Mouse (Mus musculus) forebrain, embryonic 15.5 days (tissue): ENCODE results near the gene Hif1an. TPM values are rescaled to one million over a fixed set of nuclear protein-coding genes. Genes with fewer than 3 reads are reported as not detected.

Experiments
- ATAC-seq: fragments of 200-750 bp; cut with Nextera tagmentation; replicated peaks from 2 replicates; pipeline ENCODE4 v1.8.0; 2017; ENCODE audit warnings: mild to moderate bottlenecking, moderate TSS enrichment, moderate library complexity
- H3K27ac ChIP-seq: fragments of 300-500 bp; sonication (generic); replicated peaks from 2 replicates; pipeline ENCODE4 v1.5.1; 2015; ENCODE audit warnings: mild to moderate bottlenecking, inconsistent platforms
- H3K27me3 ChIP-seq: fragments of 300-500 bp; sonication (generic); 2 replicates; pipeline ENCODE4 v1.6.1; 2015; ENCODE audit warnings: inconsistent platforms
- H3K36me3 ChIP-seq: fragments of 300-500 bp; sonication (generic); 2 replicates; pipeline ENCODE4 v1.6.1; 2015; ENCODE audit warnings: mild to moderate bottlenecking, inconsistent platforms
- H3K4me1 ChIP-seq: fragments of 300-500 bp; sonication (generic); 2 replicates; pipeline ENCODE4 v1.6.1; 2015; ENCODE audit warnings: inconsistent platforms
- H3K4me2 ChIP-seq: fragments of 300-500 bp; sonication (generic); replicated peaks from 2 replicates; pipeline ENCODE4 v1.6.1; 2015; ENCODE audit warnings: mild to moderate bottlenecking, inconsistent platforms
- H3K4me3 ChIP-seq: fragments of 300-500 bp; sonication (generic); 2 replicates; pipeline ENCODE4 v1.5.1; 2015; ENCODE audit warnings: mild to moderate bottlenecking, inconsistent platforms
- H3K9ac ChIP-seq: fragments of 300-500 bp; sonication (generic); replicated peaks from 2 replicates; pipeline ENCODE4 v1.6.1; 2015; ENCODE audit warnings: mild to moderate bottlenecking, inconsistent platforms
- H3K9me3 ChIP-seq: fragments of 300-500 bp; sonication (generic); 2 replicates; pipeline ENCODE4 v1.6.1; 2016; ENCODE audit warnings: inconsistent platforms
- WGBS: fragments of 180-500 bp; shearing (Covaris S2); methylation state at CpG from one replicate; pipeline ENCODE4 v1.1.7; 2015; ENCODE audit warnings: mixed read lengths; 5-methylcytosine and 5-hydroxymethylcytosine counted together
- polyA plus RNA-seq: library from polyadenylated mRNA; unstranded; fragments of >200 nt; fragmentation: Nextera tagmentation; extraction: Ambion mirVana; gene quantifications from 2 replicates; pipeline ENCODE4 v1.2.1, GENCODE M21; 2015

The Hif1an gene
- polyA plus RNA-seq, 1 experiment from 2014 or later = 30.6 TPM

- Histone ChIP-seq H3K27ac (no peak overlapping the region), H3K4me3 (no peak overlapping the region), H3K9ac (no peak overlapping the region), H3K27me3 (peaks cover 36% of the 10 kb centered on the region), H3K4me1 (peaks cover 8% of the 10 kb centered on the region), H3K9me3 (0 out of 2 replicates have a peak, but pooled peaks cover 4% of the 10 kb centered on the region), H3K36me3 (peaks cover under 1% of the 10 kb centered on the region; the same call in 1 of the 2 replicates), H3K4me2 (no peak overlapping the region)
- 89% methylated on average over 8 of the region's 8 CpGs for WGBS
- no peak for ATAC-seq
These were observed 19.9 kb upstream of the Hif1an start for GRCm38 (mm10) chr19:44542694-44543178.

DNA sequence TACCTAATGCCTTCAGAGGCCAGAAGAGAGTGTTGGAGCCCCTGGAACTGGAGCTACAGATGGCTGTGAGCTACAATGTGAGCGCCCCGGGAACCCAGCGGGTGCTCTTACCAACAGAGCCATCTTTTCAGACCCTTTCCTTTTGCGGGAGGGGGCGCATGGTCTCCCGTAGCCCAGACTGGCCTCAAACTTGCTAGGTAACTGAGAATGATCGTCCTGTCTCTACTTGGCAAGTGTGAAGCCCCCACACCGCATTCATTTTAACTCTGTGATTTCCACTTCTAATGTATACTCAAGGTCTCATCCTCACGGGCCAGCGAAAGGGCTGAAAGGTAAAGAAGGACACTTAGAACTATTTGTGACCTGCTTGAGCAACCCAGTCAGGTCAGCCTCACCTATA lies 18.3 kb upstream of the Hif1an start:
- WGBS = 49% methylated on average over 10 of the region's 10 CpGs
- H3K27me3 ChIP-seq = peaks cover 36% of the 10 kb centered on the region

DNA sequence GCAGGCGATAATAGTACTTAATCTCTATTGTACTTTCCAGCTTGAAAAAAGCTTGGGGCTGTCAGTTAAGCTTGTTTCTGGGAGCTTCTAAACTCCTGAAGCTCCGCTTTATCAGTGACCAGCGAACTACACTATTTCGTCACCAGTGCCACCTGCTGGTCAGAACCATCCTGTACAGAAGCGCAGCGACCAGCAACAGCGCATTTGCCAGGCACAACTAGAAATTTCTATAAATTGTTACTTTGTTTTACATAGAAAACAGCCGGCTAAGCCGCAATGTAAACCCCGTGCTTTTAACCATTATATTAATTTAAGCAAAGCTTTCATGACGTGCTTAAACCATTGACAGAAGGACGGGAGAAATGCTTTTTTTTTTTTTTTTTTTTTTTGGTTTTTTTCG lies 17.9 kb upstream of the Hif1an start:
- Histone ChIP-seq H3K27ac (no peak overlapping the region), H3K4me2 (peak overlapping the region; percentile 36; the same call in 1 of the 2 replicates), H3K9ac (no peak overlapping the region), H3K4me1 (peaks cover 8% of the 10 kb centered on the region), H3K9me3 (0 out of 2 replicates have a peak, but pooled peaks cover 4% of the 10 kb centered on the region), H3K4me3 (no peak overlapping the region), H3K36me3 (peaks cover 21% of the 10 kb centered on the region), H3K27me3 (peaks cover 36% of the 10 kb centered on the region)
- ATAC-seq = no peak
- 2% methylated on average over 13 of the region's 13 CpGs for WGBS

More for the DNA sequence above, 18.3 kb upstream of the Hif1an start:
- ATAC-seq = no peak
- Histone ChIP-seq H3K27ac (no peak overlapping the region), H3K9me3 (0 out of 2 replicates have a peak, but pooled peaks cover 4% of the 10 kb centered on the region), H3K4me3 (no peak overlapping the region), H3K4me2 (no peak overlapping the region), H3K9ac (no peak overlapping the region), H3K36me3 (peaks cover 17% of the 10 kb centered on the region), H3K4me1 (peaks cover 8% of the 10 kb centered on the region)

- peak within 1 kb of the TSS; percentile 24 for H3K4me3 ChIP-seq
- WGBS = under 1% methylated on average over 47 of the region's 47 CpGs
- H3K9ac ChIP-seq = 0 out of 2 replicates have a peak within 1 kb of the TSS, but pooled peaks have one; percentile 8
- 0 out of 2 replicates have a peak, but pooled peaks have one; percentile 26 for ATAC-seq
- no peak within 1 kb of the TSS for H3K27ac ChIP-seq
- H3K4me2 ChIP-seq = peak within 1 kb of the TSS; percentile 36
- peaks cover 36% of the 10 kb centered on the region for H3K27me3 ChIP-seq
- H3K4me1 ChIP-seq = peaks cover 8% of the 10 kb centered on the region
- H3K36me3 ChIP-seq = peaks cover 28% of the 10 kb centered on the region
- 0 out of 2 replicates have a peak, but pooled peaks cover under 1% of the 10 kb centered on the region for H3K9me3 ChIP-seq
These were observed 17.2 kb upstream of the Hif1an start, which contains the start of gene Sec31b for GRCm38 (mm10) chr19:44545321-44546041. Gene Sec31b (minus strand): TSS chr19:44545864.

GRCm38 (mm10) chr19:44552731-44553130 lies 9.9 kb upstream of the Hif1an start, which contains the start of gene Gm20538:
Gene Gm20538 (minus strand): TSS chr19:44552831.
- no peak within 1 kb of the TSS; the same call in 1 of the 2 replicates for H3K4me2 ChIP-seq
- H3K4me1 ChIP-seq = peaks cover 21% of the 10 kb centered on the region
- no peaks in the 10 kb centered on the region for H3K9me3 ChIP-seq
- WGBS = 95% methylated on average over 4 of the region's 4 CpGs
- no peak within 1 kb of the TSS for H3K4me3 ChIP-seq
- H3K27ac ChIP-seq = no peak within 1 kb of the TSS
- no peak for ATAC-seq
- no peaks in the 10 kb centered on the region for H3K27me3 ChIP-seq
- H3K9ac ChIP-seq = no peak within 1 kb of the TSS
- H3K36me3 ChIP-seq = peaks cover 53% of the 10 kb centered on the region

- no peaks in the 10 kb centered on the region for H3K9me3 ChIP-seq
- H3K4me2 ChIP-seq = no peak overlapping the region
These were observed 9.4 kb upstream of the Hif1an start for GRCm38 (mm10) chr19:44553286-44553685.

DNA sequence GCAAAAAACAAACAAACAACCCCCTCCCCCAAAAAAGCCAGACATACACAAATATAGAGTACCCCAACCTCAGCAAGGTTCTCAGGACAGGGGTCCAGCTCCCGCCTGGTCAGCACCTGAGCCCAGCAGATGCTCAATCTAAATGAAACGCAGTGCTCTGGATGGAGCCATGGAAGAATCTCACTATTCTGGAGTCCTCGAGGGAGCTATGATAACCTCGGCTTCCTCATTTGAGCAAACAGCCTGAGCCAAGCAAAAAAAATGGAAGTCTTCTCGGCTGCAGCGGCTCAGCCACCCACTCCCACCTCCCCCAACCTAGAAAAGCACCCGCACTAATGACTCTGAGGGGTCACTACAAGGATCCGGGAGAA lies 8.2 kb upstream of the Hif1an start:
- 5% methylated on average over 8 of the region's 8 CpGs for WGBS
- ATAC-seq = peak; percentile 60

More at GRCm38 (mm10) chr19:44553286-44553685, 9.4 kb upstream of the Hif1an start:
- H3K36me3 ChIP-seq = peaks cover 47% of the 10 kb centered on the region
- 0 out of 2 replicates have a peak, but pooled peaks cover under 1% of the 10 kb centered on the region for H3K27me3 ChIP-seq
- no peak for ATAC-seq
- H3K4me1 ChIP-seq = peaks cover 21% of the 10 kb centered on the region
- no peak overlapping the region for H3K4me3 ChIP-seq
- H3K9ac ChIP-seq = no peak overlapping the region
- no peak overlapping the region for H3K27ac ChIP-seq
- WGBS = 92% methylated on average over 4 of the region's 4 CpGs

GRCm38 (mm10) chr19:44554861-44555590 lies 7.6 kb upstream of the Hif1an start, which contains the start of gene Ndufb8:
Gene Ndufb8 (minus strand): TSS chr19:44555440.
- ATAC-seq = peak; percentile 81
- peak within 1 kb of the TSS; percentile 68 for H3K4me2 ChIP-seq
- peaks cover 7% of the 10 kb centered on the region; the same call in 1 of the 2 replicates for H3K27me3 ChIP-seq
- H3K36me3 ChIP-seq = peaks cover 30% of the 10 kb centered on the region
- H3K27ac ChIP-seq = peak within 1 kb of the TSS; percentile 62
- H3K4me1 ChIP-seq = peaks cover 21% of the 10 kb centered on the region
- no peaks in the 10 kb centered on the region for H3K9me3 ChIP-seq
- H3K9ac ChIP-seq = peak within 1 kb of the TSS; percentile 86
- peak within 1 kb of the TSS; percentile 80 for H3K4me3 ChIP-seq
- under 1% methylated on average over 50 of the region's 50 CpGs for WGBS

More for the DNA sequence above, 8.2 kb upstream of the Hif1an start:
- Histone ChIP-seq H3K27me3 (peaks cover 7% of the 10 kb centered on the region; the same call in 1 of the 2 replicates), H3K27ac (0 out of 2 replicates have a peak overlapping the region, but pooled peaks have one; percentile 62), H3K9ac (peak overlapping the region; percentile 86), H3K4me2 (peak overlapping the region; percentile 68), H3K9me3 (no peaks in the 10 kb centered on the region), H3K4me3 (peak overlapping the region; percentile 80), H3K4me1 (peaks cover 21% of the 10 kb centered on the region), H3K36me3 (peaks cover 35% of the 10 kb centered on the region)

DNA sequence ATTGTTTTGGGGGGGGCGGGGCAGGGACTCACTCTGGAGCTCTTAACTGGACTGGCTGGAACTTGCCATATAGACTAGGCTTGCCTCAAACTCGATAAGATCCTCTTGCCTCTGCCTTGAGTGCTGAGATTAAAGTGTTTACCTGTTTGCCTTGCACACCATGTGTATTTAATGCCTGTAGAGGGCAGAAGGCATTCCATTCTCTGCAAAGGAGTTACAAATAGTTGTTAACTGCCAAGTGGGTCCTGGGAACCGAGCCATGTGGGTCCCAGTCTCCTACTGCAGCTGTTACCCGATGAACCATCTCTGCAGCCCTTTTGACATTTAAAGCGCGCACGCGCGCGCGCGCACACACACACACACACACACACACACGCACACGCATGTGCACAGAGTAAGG lies 1.4 kb downstream of the Hif1an start:
- Histone ChIP-seq H3K4me2 (peak overlapping the region; percentile 79), H3K9me3 (no peaks in the 10 kb centered on the region), H3K36me3 (peaks cover 38% of the 10 kb centered on the region), H3K27ac (no peak overlapping the region), H3K4me1 (peaks cover 26% of the 10 kb centered on the region), H3K9ac (no peak overlapping the region), H3K4me3 (no peak overlapping the region; the same call in 1 of the 2 replicates), H3K27me3 (no peaks in the 10 kb centered on the region)
- WGBS = 91% methylated on average over 14 of the region's 14 CpGs
- ATAC-seq = no peak

DNA sequence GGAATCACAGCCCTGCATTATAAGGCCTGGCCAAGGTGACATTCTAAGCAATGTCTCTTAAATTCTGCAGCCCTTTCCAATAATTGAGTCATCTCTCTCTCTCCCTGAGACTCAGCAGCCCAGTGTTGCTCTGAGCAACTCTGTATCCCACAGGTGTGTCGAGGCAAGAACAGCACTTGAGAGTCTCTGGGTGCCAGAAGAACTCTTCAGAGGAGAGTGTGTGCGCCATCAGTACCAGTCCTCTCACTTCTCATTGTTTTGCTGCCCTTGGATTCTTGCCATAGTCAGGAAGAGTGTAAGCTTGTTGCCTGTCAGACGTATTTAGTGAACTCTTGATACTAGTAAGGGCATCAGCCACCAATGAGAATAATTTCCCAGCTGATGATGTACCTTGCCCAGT lies 5.1 kb downstream of the Hif1an start:
- no peaks in the 10 kb centered on the region for H3K27me3 ChIP-seq
- WGBS = 87% methylated on average over 3 of the region's 3 CpGs
- H3K27ac ChIP-seq = no peak overlapping the region
- peaks cover 76% of the 10 kb centered on the region for H3K36me3 ChIP-seq
- no peak for ATAC-seq
- H3K4me2 ChIP-seq = no peak overlapping the region
- peaks cover 26% of the 10 kb centered on the region for H3K4me1 ChIP-seq
- no peak overlapping the region for H3K9ac ChIP-seq
- H3K4me3 ChIP-seq = no peak overlapping the region
- H3K9me3 ChIP-seq = no peaks in the 10 kb centered on the region

DNA sequence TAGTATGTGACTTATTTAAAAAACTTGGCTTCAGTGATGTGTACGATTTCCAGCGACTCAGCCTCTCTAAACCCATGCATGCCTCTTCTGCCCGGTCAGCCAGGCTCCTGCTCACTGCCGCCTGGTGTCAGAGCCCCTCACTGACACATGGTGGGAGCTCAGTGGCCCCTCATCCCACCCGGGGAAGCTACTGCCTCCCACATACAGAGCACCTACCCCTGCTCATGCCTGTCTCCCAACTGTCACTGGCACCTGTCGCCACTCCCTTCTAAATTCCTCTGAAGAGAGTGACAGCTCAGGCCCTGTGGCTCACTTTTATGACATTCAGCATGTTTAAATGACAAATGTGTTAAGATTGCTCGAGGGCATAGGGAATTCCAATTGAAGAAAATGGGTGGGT lies 13.6 kb downstream of the Hif1an start:
- no peak overlapping the region for H3K4me2 ChIP-seq
- WGBS = 79% methylated on average over 7 of the region's 7 CpGs
- no peak overlapping the region for H3K27ac ChIP-seq
- no peaks in the 10 kb centered on the region for H3K4me1 ChIP-seq
- peaks cover 35% of the 10 kb centered on the region for H3K36me3 ChIP-seq
- no peak overlapping the region for H3K9ac ChIP-seq
- no peaks in the 10 kb centered on the region for H3K27me3 ChIP-seq
- H3K4me3 ChIP-seq = no peak overlapping the region
- H3K9me3 ChIP-seq = no peaks in the 10 kb centered on the region
- ATAC-seq = no peak
